Mouse (Mus musculus) inflammation-experienced regulatory T-cells, adult 6 months (primary cell): ENCODE results near the gene Sec23a. TPM values are rescaled to one million over a fixed set of nuclear protein-coding genes. Genes with fewer than 3 reads are reported as not detected.
A peak's percentile ranks its signal among the peaks of the same experiment; 100 is the strongest.
"Not testable (repeated sequence)": the region's sequence is repeated elsewhere in the genome, so short reads cannot be mapped to it uniquely, and the experiment has no call there.

ENCODE experiments used
- ATAC-seq: one replicate; pipeline ENCODE4 v1.8.0; 2017
- polyA plus RNA-seq, 3 experiments: library from polyadenylated mRNA; unstranded; fragments of 100-300 nt; shearing (Covaris generic); gene quantifications; one replicate each; pipeline ENCODE4 v1.2.1; 2017

Sec23a gene
- polyA plus RNA-seq, 3 experiments from 2014 or later = 30.8 to 34.0 (median 32.3) TPM

DNA sequence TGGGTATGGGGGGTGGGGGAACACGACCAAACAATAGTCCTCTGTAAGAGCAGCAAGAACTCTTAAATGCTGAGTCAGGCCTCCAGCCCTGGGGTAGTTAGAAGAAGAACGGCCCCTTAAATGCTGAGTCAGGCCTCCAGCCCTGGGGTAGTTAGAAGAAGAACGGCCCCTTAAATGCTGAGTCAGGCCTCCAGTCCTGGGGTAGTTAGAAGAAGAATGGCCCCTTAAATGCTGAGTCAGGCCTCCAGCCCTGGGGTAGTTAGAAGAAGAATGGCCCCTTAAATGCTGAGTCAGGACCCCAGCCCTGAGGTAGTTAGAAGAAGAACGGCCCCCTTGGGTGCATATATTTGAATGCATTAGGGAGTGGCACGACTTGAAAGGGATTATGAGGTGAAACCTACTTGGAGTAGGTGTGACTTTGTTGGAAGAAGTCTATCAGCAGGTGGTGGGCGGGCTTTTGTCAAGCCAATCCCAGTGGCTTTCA lies 30.6 kb downstream of the Sec23a start:
- not testable (repeated sequence) for ATAC-seq

GRCm38 (mm10) chr12:58976966-58977365 lies 34.9 kb downstream of the Sec23a start:
- no peak for ATAC-seq

DNA sequence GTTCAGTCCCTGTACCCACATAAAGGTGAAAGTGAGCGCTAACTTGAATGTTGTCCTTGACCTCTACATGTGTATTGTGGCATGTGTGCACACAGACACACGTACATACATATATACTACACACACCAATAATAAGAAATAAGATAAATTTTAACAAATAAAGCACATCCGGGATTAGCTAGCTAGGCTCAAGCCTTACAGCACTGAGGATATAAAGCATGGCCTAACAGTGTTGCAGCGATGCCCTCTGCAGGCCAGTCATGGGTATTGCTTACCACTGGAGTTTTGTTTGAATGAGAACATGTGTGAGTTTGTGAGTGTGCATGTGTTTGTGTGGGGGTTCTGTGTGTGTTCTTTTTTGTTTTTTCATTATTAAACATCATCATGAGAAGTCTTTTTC lies 47.2 kb downstream of the Sec23a start:
- ATAC-seq = no peak

GRCm38 (mm10) chr12:58960844-58961243 lies 51.0 kb downstream of the Sec23a start:
- no peak for ATAC-seq

- ATAC-seq = no peak
Measured at GRCm38 (mm10) chr12:58956624-58957023, 55.2 kb downstream of the Sec23a start.

DNA sequence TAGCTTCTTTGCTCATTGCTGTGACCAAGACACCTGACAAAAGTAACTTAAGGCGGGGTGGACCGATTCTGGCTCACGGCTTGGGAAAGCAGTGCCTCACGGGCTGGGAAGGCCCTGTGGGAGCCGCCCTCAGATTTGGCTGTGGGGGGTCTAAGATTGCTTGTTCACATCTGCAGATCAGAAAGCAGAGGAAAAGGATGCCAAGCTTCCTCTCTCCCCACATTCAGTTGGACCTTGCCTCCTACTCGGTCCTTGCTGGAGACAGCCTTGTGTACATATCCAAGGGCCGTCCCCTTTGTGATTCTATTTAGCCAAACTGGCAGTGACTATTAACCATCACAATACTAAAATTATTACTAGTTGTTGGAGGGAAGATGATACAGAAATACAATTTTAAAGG lies 55.7 kb downstream of the Sec23a start:
- ATAC-seq = no peak

DNA sequence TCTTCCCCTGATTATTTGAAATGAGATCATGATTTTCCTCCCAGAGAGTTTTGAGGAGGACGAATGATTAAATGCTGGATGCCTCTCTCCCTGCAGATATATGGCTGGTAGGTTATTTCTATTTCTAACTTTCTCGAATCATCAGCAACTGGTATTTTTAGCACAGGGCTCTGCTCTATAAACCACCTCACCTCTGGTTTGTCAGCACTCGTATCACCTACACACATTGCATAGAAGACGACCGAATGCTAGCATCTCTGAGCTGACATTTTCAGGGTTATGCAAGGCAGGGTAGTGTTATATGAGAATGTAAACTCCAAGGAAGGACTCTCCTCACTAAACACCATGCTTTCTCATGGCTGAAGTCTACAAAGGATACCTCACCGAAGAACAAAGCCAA lies 63.9 kb downstream of the Sec23a start:
- no peak for ATAC-seq

GRCm38 (mm10) chr12:58947231-58947630 lies 64.6 kb downstream of the Sec23a start:
- ATAC-seq = peak; percentile 48

DNA sequence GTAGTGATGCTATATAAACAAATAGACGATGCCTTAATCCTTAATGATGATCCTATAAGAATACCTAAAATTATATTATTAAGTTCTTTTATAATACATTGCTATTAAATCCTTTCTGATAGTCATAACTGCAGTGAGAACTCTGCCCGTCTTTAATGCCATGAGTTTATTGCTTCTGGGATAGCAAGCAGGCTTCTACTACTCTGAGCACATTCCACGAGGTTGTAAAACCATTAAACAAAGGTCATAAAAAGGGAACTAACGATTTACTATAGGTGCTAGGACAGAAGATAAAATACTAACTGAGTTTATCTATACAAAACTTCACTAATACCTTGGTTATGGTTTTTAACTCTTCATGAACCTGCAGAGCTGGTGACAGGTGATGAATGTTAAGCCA lies 69.3 kb downstream of the Sec23a start:
- ATAC-seq = no peak

- ATAC-seq = no peak
Measured at GRCm38 (mm10) chr12:58934580-58934979, 77.2 kb downstream of the Sec23a start.

- no peak for ATAC-seq
Measured at GRCm38 (mm10) chr12:58924996-58925395, 86.8 kb downstream of the Sec23a start.

DNA sequence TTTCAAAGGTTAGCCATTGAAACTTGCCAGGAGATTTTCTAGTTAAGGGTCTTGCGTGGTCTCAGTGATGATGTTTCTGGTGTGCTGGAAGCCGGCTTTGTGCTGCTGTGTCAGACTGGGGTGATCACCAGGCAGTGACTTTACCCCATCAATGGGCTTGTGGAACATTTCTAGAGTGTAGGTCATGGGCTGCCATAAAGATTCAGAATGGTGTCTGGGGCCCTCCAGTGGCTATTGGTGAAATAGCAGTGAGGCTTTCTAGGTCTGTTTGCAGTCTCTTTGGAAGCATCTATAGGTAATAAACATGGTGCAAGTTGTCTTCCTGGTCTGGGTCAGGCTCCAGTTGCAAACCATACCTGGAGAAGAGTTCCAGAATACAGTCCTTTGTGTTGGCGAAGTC lies 87.8 kb downstream of the Sec23a start:
- no peak for ATAC-seq

DNA sequence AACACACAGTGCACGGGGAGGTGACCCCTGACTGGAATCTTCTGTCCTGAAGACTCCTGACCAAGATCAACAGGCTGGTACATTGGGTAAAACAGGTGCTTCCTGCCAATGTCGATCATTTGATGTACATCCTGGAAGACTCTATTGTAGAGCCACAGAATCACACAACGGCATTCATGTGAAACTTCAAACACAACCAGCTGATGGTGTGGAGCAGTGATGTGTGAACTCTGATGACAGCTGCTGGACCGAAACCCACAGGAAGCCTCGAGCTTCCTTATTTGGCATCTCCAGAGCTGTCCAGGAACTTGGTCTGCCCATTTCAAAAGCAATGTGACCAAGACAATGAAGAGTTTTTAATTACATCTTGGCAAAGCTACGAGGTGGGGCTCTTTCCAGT lies 91.0 kb downstream of the Sec23a start:
- no peak for ATAC-seq

DNA sequence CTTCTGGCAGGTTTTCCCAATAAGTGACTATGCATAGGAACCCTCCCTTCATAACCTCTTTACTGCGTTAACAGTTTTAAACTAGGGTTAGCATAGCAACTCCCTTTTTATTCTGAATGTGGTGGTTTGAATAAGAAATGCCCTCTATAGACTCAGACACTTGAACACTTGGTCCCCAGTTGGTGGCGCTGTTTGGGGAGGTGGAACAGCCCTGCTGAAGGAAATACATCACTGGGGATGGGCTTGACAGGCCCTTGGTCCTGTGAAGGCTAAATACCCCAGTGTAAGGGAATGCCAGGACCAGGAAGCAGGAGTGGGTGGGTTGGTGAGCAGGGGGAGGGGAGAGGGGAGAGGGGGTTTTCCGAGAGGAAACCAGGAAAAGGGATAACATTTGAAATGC lies 92.3 kb downstream of the Sec23a start:
- ATAC-seq = no peak

DNA sequence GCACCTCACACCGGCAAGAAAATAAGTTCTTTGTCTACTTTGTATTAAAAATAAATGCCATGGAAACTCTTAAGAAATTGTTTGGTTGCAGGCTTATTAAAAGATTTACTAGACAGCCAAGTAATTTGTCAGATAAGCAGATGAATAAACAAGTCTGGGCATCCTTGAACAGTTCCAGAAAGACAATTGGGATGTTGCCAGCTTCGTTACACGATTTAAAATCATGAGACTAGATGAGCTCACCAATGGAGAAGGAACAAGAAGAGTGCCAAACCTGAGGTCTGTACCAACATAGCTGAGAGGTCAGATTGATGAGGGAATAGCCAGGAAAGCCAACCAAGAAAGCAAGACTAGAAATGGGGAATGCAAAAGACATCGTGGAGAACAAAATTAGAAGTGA lies 102.0 kb downstream of the Sec23a start:
- ATAC-seq = no peak

Other genes starting within 250 kb of the Sec23a start
- 10 to 100 TPM; 38.4 to 43.3 (median 39.6) TPM for gene Gemin2, start 1.4 kb upstream of the Sec23a start, polyA plus RNA-seq
- 100 to 1,000 TPM in 2 of 3 experiments, 10 to 100 TPM in 1; 70.3 to 103 (median 103) TPM for gene Trappc6b, start 49.5 kb upstream of the Sec23a start, polyA plus RNA-seq
- 100 to 1,000 TPM in 2 of 3 experiments, 10 to 100 TPM in 1; 95.0 to 156 (median 100) TPM for gene Pnn, start 54.9 kb upstream of the Sec23a start, polyA plus RNA-seq
- 10 to 100 TPM; 19.0 to 34.2 (median 32.9) TPM for gene Mia2, start 83.8 kb upstream of the Sec23a start, polyA plus RNA-seq
- gene Fbxo33, start 207.7 kb upstream of the Sec23a start, polyA plus RNA-seq = 10 to 100 TPM; 11.4 to 20.7 (median 17.2) TPM